Mouse (Mus musculus) B cell, adult 62 days (primary cell): ENCODE results near the gene Tyms. TPM values are rescaled to one million over a fixed set of nuclear protein-coding genes. Genes with fewer than 3 reads are reported as not detected.

Source experiments
- total RNA-seq: library from RNA; stranded (reverse); gene quantifications from 4 replicates; pipeline ENCODE4 v1.2.4, GENCODE M21; 2023

Tyms gene
- 2.7 to 3.7 TPM (median 2.8 TPM) in 4 replicates for total RNA-seq

GRCm38 (mm10) chr5:30072825-30073821 lies at the start of gene Tyms:
Gene Tyms (minus strand): TSS chr5:30073617.

GRCm38 (mm10) chr5:30105668-30106300 lies 32.4 kb upstream of the Tyms start, which contains the start of gene 3110082J24Rik:
Gene 3110082J24Rik (minus strand): TSS chr5:30106086.

GRCm38 (mm10) chr5:30104841-30105667 lies 31.6 kb upstream of the Tyms start, which contains the start of gene Garem2:
Gene Garem2 (plus strand): TSS chr5:30105161.

GRCm38 (mm10) chr5:30012726-30013503 lies 60.5 kb downstream of the Tyms start, which contains the start of gene Il6:
Gene Il6 (plus strand): TSS chr5:30013114.

Other genes with a start within 250 kb of the Tyms start
- not detected in 4 replicates for gene Il6, start 60.5 kb downstream of the Tyms start, total RNA-seq
- not detected in 4 replicates for gene Garem2, start 31.5 kb upstream of the Tyms start, total RNA-seq
- gene 3110082J24Rik, start 32.5 kb upstream of the Tyms start, total RNA-seq, result not detected in 4 replicates
- gene Hadha, start 81.5 kb upstream of the Tyms start, total RNA-seq, result 100 to 108 TPM (median 105 TPM) in 4 replicates
- gene Hadhb, start 81.6 kb upstream of the Tyms start, total RNA-seq, result 88.6 to 93.8 TPM (median 91.7 TPM) in 4 replicates
- gene Adgrf3, start 132.1 kb upstream of the Tyms start, total RNA-seq, result not detected in 4 replicates
- gene Selenoi, start 159.0 kb upstream of the Tyms start, total RNA-seq, result 16.6 to 24.3 TPM (median 18.8 TPM) in 4 replicates
- gene Drc1, start 207.8 kb upstream of the Tyms start, total RNA-seq, result 0.38 TPM in 1 of 4 replicates, not detected in the others